Mouse (Mus musculus) liver, embryonic 14.5 days (tissue): ENCODE measurements around the gene Nfe2l2. TPM values are rescaled to one million over a fixed set of nuclear protein-coding genes. Genes with fewer than 3 reads are reported as not detected.
"Not testable (repeated sequence)": the region's sequence is repeated elsewhere in the genome, so short reads cannot be mapped to it uniquely, and the experiment has no call there.

ENCODE experiments used
- ATAC-seq: fragments of 200-750 bp; cut with Nextera tagmentation; 2 replicates; pipeline ENCODE4 v1.8.0; 2017; ENCODE audit warnings: moderate number of reproducible peaks, mild to moderate bottlenecking, moderate library complexity; ENCODE audit not compliant: insufficient read depth
- DNase-seq, 3 experiments: peaks; one replicate each; pipeline ENCODE4 v3.0.0-alpha.2; 2012 to 2013; ENCODE audit warnings: low read depth in 3 of 3, low spot score in 3 of 3
- H3K27ac ChIP-seq: fragments of 300-500 bp; sonication (generic); 2 replicates; pipeline ENCODE4 v1.5.1; 2014; ENCODE audit warnings: moderate library complexity, mild to moderate bottlenecking, control low read depth, inconsistent platforms
- H3K27me3 ChIP-seq: fragments of 300-500 bp; sonication (generic); 2 replicates; pipeline ENCODE4 v1.6.1; 2014; ENCODE audit warnings: mild to moderate bottlenecking, low read length, moderate library complexity; ENCODE audit not compliant: control insufficient read depth, insufficient read depth
- H3K36me3 ChIP-seq: fragments of 300-500 bp; sonication (generic); replicated peaks from 2 replicates; pipeline ENCODE4 v1.6.1; 2014; ENCODE audit warnings: low read depth; ENCODE audit not compliant: control insufficient read depth, insufficient read depth
- H3K4me1 ChIP-seq, 2 experiments: fragments of 200-500 bp in 1 of 2; fragments of 300-500 bp in 1 of 2; sonication (generic) in 1 of 2; replicated peaks; 2 replicates each; pipeline ENCODE4 v1.6.1; 2012 to 2014; ENCODE audit warnings: antibody characterized with exemption in 1 of 2, inconsistent platforms in 1 of 2, low read length in 1 of 2; ENCODE audit not compliant: control insufficient read depth in 2 of 2, insufficient read depth in 2 of 2
- H3K4me2 ChIP-seq: fragments of 300-500 bp; sonication (generic); 2 replicates; pipeline ENCODE4 v1.6.1; 2014; ENCODE audit warnings: low read depth, mild to moderate bottlenecking, control low read depth, moderate library complexity
- H3K4me3 ChIP-seq, 2 experiments: fragments of 200-500 bp in 1 of 2; fragments of 300-500 bp in 1 of 2; sonication (generic) in 1 of 2; 2 replicates each; pipeline ENCODE4 v1.5.1; 2012 to 2014; ENCODE audit warnings: low read depth in 2 of 2, low read length in 2 of 2, mild to moderate bottlenecking in 2 of 2, control low read depth in 1 of 2, inconsistent platforms in 1 of 2, moderate library complexity in 1 of 2; ENCODE audit not compliant: insufficient read depth in 1 of 2
- H3K9ac ChIP-seq: fragments of 300-500 bp; sonication (generic); replicated peaks from 2 replicates; pipeline ENCODE4 v1.6.1; 2014; ENCODE audit warnings: mild to moderate bottlenecking, control low read depth, moderate library complexity
- H3K9me3 ChIP-seq: fragments of 300-500 bp; sonication (generic); 2 replicates; pipeline ENCODE4 v1.6.1; 2016; ENCODE audit warnings: low read length, mixed read lengths; ENCODE audit not compliant: control insufficient read depth
- CTCF ChIP-seq: IDR thresholded peaks from 2 replicates; pipeline ENCODE4 v1.5.1; 2016; ENCODE audit warnings: antibody characterized with exemption, low read depth, control low read depth
- EP300 ChIP-seq: IDR thresholded peaks from 2 replicates; pipeline ENCODE4 v1.6.1; 2016; ENCODE audit warnings: antibody characterized with exemption, low read depth
- WGBS: fragments of 180-500 bp; shearing (Covaris S2); extraction: QIAGEN DNeasy Blood & Tissue Kit; methylation state at CpG from one replicate; pipeline ENCODE4 v1.1.7; 2014; ENCODE audit not compliant: insufficient replicate concordance; 5-methylcytosine and 5-hydroxymethylcytosine counted together
- polyA plus RNA-seq, 2 experiments: library from polyadenylated mRNA; depleted of rRNA in 1 of 2; stranded (reverse) in 1 of 2; unstranded in 1 of 2; fragments of >200 nt; fragmentation: Nextera tagmentation in 1 of 2; extraction: Ambion mirVana in 1 of 2; gene quantifications; 2 replicates each; pipeline versions ENCODE4 v1.2.1 to v1.2.3; 2012 to 2014

The Nfe2l2 gene
- polyA plus RNA-seq, 2 experiments: 30.4 to 40.0 TPM

- H3K9ac ChIP-seq: no peak overlapping the region
- no peaks in the 10 kb centered on the region for H3K9me3 ChIP-seq
- H3K27me3 ChIP-seq: no peaks in the 10 kb centered on the region
- ATAC-seq (no peak), DNase-seq (no peak)
- H3K4me2 ChIP-seq: no peak overlapping the region
- H3K36me3 ChIP-seq: no peaks in the 10 kb centered on the region
- no peak overlapping the region for H3K4me3 ChIP-seq
- H3K4me1 ChIP-seq: peaks cover 0 to 14% of the 10 kb centered on the region in 2 experiments; a peak in 2 of 4 replicates
- TF ChIP-seq CTCF (no peak), EP300 (no peak)
- H3K27ac ChIP-seq: no peak overlapping the region
Observed at GRCm38 (mm10) chr2:75637361-75637760, 67.1 kb downstream of the Nfe2l2 start.

GRCm38 (mm10) chr2:75637055-75637304, 67.5 kb downstream of the Nfe2l2 start:
- H3K9me3 ChIP-seq, H3K27me3 ChIP-seq, ATAC-seq, H3K27ac ChIP-seq, DNase-seq, H3K4me2 ChIP-seq, H3K9ac ChIP-seq, H3K36me3 ChIP-seq, H3K4me3 ChIP-seq: not testable (repeated sequence)
- peaks cover 0 to 14% of the 10 kb centered on the region in 2 experiments; a peak in 2 of 4 replicates for H3K4me1 ChIP-seq
- 81% methylated on average over 2 of the region's 2 CpGs for WGBS

- ATAC-seq: no peak
- no peak for DNase-seq
- no peak overlapping the region for H3K27ac ChIP-seq
- 41% methylated on average over 6 of the region's 6 CpGs for WGBS
- TF ChIP-seq EP300 (no peak), CTCF (peak; percentile 71)
- no peaks in the 10 kb centered on the region for H3K36me3 ChIP-seq
- H3K4me3 ChIP-seq: no peak overlapping the region
- H3K27me3 ChIP-seq: no peaks in the 10 kb centered on the region
- H3K9ac ChIP-seq: no peak overlapping the region
- no peak overlapping the region for H3K4me2 ChIP-seq
- no peaks in the 10 kb centered on the region for H3K9me3 ChIP-seq
- peaks cover 0 to 14% of the 10 kb centered on the region in 2 experiments; a peak in 2 of 4 replicates for H3K4me1 ChIP-seq
Observed at GRCm38 (mm10) chr2:75636261-75637054, 68.0 kb downstream of the Nfe2l2 start.

GRCm38 (mm10) chr2:75634431-75634830, 70.0 kb downstream of the Nfe2l2 start:
- not testable (repeated sequence) for ATAC-seq, H3K36me3 ChIP-seq, H3K27me3 ChIP-seq, H3K4me2 ChIP-seq, H3K4me3 ChIP-seq, DNase-seq, H3K9ac ChIP-seq, H3K9me3 ChIP-seq, H3K27ac ChIP-seq
- 70% methylated on average over 14 of the region's 14 CpGs for WGBS
- H3K4me1 ChIP-seq: peaks cover 0 to 14% of the 10 kb centered on the region in 2 experiments; a peak in 2 of 4 replicates

- Histone ChIP-seq H3K4me1 (peaks cover 0 to 14% of the 10 kb centered on the region in 2 experiments; a peak in 2 of 4 replicates), H3K9ac (no peak overlapping the region), H3K9me3 (no peaks in the 10 kb centered on the region), H3K27me3 (no peaks in the 10 kb centered on the region), H3K27ac (no peak overlapping the region), H3K4me2 (no peak overlapping the region), H3K36me3 (no peaks in the 10 kb centered on the region), H3K4me3 (no peak overlapping the region)
- TF ChIP-seq EP300 (no peak), CTCF (no peak)
- DNase-seq: no peak
- WGBS: 63% methylated on average over 5 of the region's 5 CpGs
- no peak for ATAC-seq
Observed at GRCm38 (mm10) chr2:75633784-75634183, 70.7 kb downstream of the Nfe2l2 start.
